In genomic region chr12:87131181-87131580, GRCm38 (mm10) we compare ENCODE assay signal across 18 mouse cellular contexts. TPM values are rescaled to one million over a fixed set of nuclear protein-coding genes. Genes with fewer than 3 reads are reported as not detected.
DNase-seq lines count a peak whose midpoint lies in the region; ATAC-seq and TF ChIP-seq lines count a peak whose summit lies in the region.
"Had no signal": no experiment of that assay in that cellular context is flagged by ENCODE, and none has a peak within 500 bp of the region (broad histone marks: within the 10 kb centered on the region; RNA-seq: fewer than 3 reads in every experiment).

No protein-coding gene starts in this region.

- H3K4me2 ChIP-seq in forebrain, embryonic 14.5 days (ENCODE audit: low read length): no peak overlapping the region
- no peak overlapping the region for H3K4me2 ChIP-seq in lung, embryonic 14.5 days
- no peak overlapping the region for H3K4me2 ChIP-seq in neural tube, embryonic 13.5 days
- H3K4me2 ChIP-seq: kidney, embryonic 15.5 days; limb, embryonic 13.5 days; liver, embryonic 13.5 days; midbrain, embryonic 11.5 days; stomach, embryonic 15.5 days had no signal

- H3K27ac ChIP-seq in forebrain, embryonic 14.5 days (ENCODE audit: low read depth, low read length): no peak overlapping the region; the same call in 1 of the 2 replicates
- no peak overlapping the region for H3K27ac ChIP-seq in forebrain, embryonic 10.5 days
- no peak overlapping the region for H3K27ac ChIP-seq in lung, embryonic 14.5 days (ENCODE audit: low read depth)
- 0 out of 2 replicates have a peak overlapping the region, but pooled peaks have one; percentile 28 for H3K27ac ChIP-seq in neural tube, embryonic 13.5 days (replicated peaks)
- H3K27ac ChIP-seq in thymus, adult 2 months (ENCODE audit: control insufficient read depth, insufficient read depth, low read length): no peak overlapping the region
- H3K27ac ChIP-seq: heart, embryonic 10.5 days; kidney, embryonic 15.5 days; limb, embryonic 13.5 days; liver, embryonic 13.5 days; stomach, embryonic 15.5 days had no signal

- H3K9me3 ChIP-seq in forebrain, embryonic 14.5 days (replicated peaks; ENCODE audit: control insufficient read depth, low read length): no peaks in the 10 kb centered on the region
- H3K9me3 ChIP-seq in forebrain, embryonic 10.5 days: no peaks in the 10 kb centered on the region
- H3K9me3 ChIP-seq in lung, embryonic 14.5 days (ENCODE audit: low read depth, low read length): no peaks in the 10 kb centered on the region
- no peaks in the 10 kb centered on the region for H3K9me3 ChIP-seq in neural tube, embryonic 13.5 days
- H3K9me3 ChIP-seq: heart, embryonic 10.5 days; kidney, embryonic 15.5 days; limb, embryonic 13.5 days; liver, embryonic 13.5 days; stomach, embryonic 15.5 days had no signal

- no peak overlapping the region for H3K9ac ChIP-seq in forebrain, embryonic 14.5 days (ENCODE audit: low read length)
- H3K9ac ChIP-seq in lung, embryonic 14.5 days: no peak overlapping the region
- no peak overlapping the region for H3K9ac ChIP-seq in neural tube, embryonic 13.5 days
- H3K9ac ChIP-seq: kidney, embryonic 15.5 days; limb, embryonic 13.5 days; liver, embryonic 13.5 days; stomach, embryonic 15.5 days had no signal

- H3K4me3 ChIP-seq in forebrain, embryonic 14.5 days (ENCODE audit: low read depth, low read length): no peak overlapping the region
- no peak overlapping the region for H3K4me3 ChIP-seq in forebrain, embryonic 10.5 days
- no peak overlapping the region for H3K4me3 ChIP-seq in lung, embryonic 14.5 days (ENCODE audit: low read depth, low read length)
- H3K4me3 ChIP-seq in neural tube, embryonic 13.5 days: no peak overlapping the region
- H3K4me3 ChIP-seq in thymus, adult 2 months (ENCODE audit: control insufficient read depth, insufficient read depth, low read length): no peak overlapping the region
- H3K4me3 ChIP-seq: heart, embryonic 10.5 days; kidney, embryonic 15.5 days; limb, embryonic 13.5 days; liver, embryonic 13.5 days; stomach, embryonic 15.5 days had no signal

- no peak for TF ChIP-seq CTCF in lung, embryonic 14.5 days (IDR thresholded peaks at IDR 0.05; ENCODE audit: low read depth)
- no peak for TF ChIP-seq CTCF in thymus, adult 2 months (IDR thresholded peaks at IDR 0.05; ENCODE audit: borderline replicate concordance, control insufficient read depth, extremely low read depth, insufficient read depth, low read length, poor library complexity)

- ATAC-seq in forebrain, embryonic 14.5 days: no peak
- no peak for ATAC-seq in lung, embryonic 14.5 days (ENCODE audit: insufficient read depth)
- ATAC-seq in neural tube, embryonic 13.5 days (ENCODE audit: low read depth): no peak
- ATAC-seq: hindbrain, embryonic 16.5 days; intestine, postnatal 0 days had no signal

- WGBS in forebrain, embryonic 14.5 days: 10% methylated on average over 2 of the region's 2 CpGs
- WGBS in forebrain, embryonic 10.5 days: 88% methylated on average over 2 of the region's 2 CpGs
- 68% methylated on average over 2 of the region's 2 CpGs for WGBS in lung, embryonic 14.5 days
- 59% methylated on average over 2 of the region's 2 CpGs for WGBS in neural tube, embryonic 13.5 days
- WGBS in thymus, adult 2 months: 90% methylated on average over 2 of the region's 2 CpGs

- TF ChIP-seq POLR2A in thymus, adult 2 months (IDR thresholded peaks at IDR 0.05; ENCODE audit: control insufficient read depth, extremely low read depth, insufficient read depth, low read length, poor library complexity): no peak

- peaks cover 3% of the 10 kb centered on the region; the same call in 1 of the 2 replicates for H3K4me1 ChIP-seq in forebrain, embryonic 14.5 days (ENCODE audit: control insufficient read depth, insufficient read depth, low read length)
- H3K4me1 ChIP-seq in forebrain, embryonic 10.5 days: peaks cover 5% of the 10 kb centered on the region; the same call in 1 of the 2 replicates
- H3K4me1 ChIP-seq in lung, embryonic 14.5 days (ENCODE audit: insufficient read depth): no peaks in the 10 kb centered on the region
- H3K4me1 ChIP-seq in neural tube, embryonic 13.5 days (replicated peaks): no peaks in the 10 kb centered on the region
- H3K4me1 ChIP-seq in thymus, adult 2 months (replicated peaks; ENCODE audit: control insufficient read depth, insufficient read depth, low read length): no peaks in the 10 kb centered on the region
- H3K4me1 ChIP-seq: kidney, embryonic 15.5 days; limb, embryonic 13.5 days; stomach, embryonic 15.5 days had no signal

- H3K27me3 ChIP-seq in forebrain, embryonic 14.5 days (replicated peaks; ENCODE audit: control insufficient read depth, insufficient read depth, low read length): no peaks in the 10 kb centered on the region
- no peaks in the 10 kb centered on the region for H3K27me3 ChIP-seq in forebrain, embryonic 10.5 days (ENCODE audit: poor library complexity, severe bottlenecking)
- H3K27me3 ChIP-seq in lung, embryonic 14.5 days (ENCODE audit: insufficient read depth, low read length): no peaks in the 10 kb centered on the region
- no peaks in the 10 kb centered on the region for H3K27me3 ChIP-seq in neural tube, embryonic 13.5 days
- no peaks in the 10 kb centered on the region for H3K27me3 ChIP-seq in thymus, adult 2 months (ENCODE audit: control insufficient read depth, insufficient read depth, low read length)
- H3K27me3 ChIP-seq: kidney, embryonic 15.5 days; limb, embryonic 13.5 days; liver, embryonic 13.5 days; stomach, embryonic 15.5 days had no signal

- DNase-seq in forebrain, embryonic 14.5 days (ENCODE audit: low spot score): peak; percentile 35
- no peak for DNase-seq in forebrain, embryonic 10.5 days (ENCODE audit: extremely low spot score, low spot score)
- DNase-seq in lung, embryonic 14.5 days: peak; percentile 42
- no peak for DNase-seq in lung, adult 18-20 months
- no peak for DNase-seq in neural tube, embryonic 10.5 days (ENCODE audit: extremely low spot score, low spot score)
- no peak for DNase-seq in thymus, adult 2 months
- DNase-seq: cerebellum, adult 8-10 months; right cerebral cortex, postnatal 25 days had no signal

- H3K36me3 ChIP-seq in forebrain, embryonic 14.5 days (ENCODE audit: control insufficient read depth, insufficient read depth, low read length): peaks cover 28% of the 10 kb centered on the region
- peaks cover 77% of the 10 kb centered on the region for H3K36me3 ChIP-seq in forebrain, embryonic 10.5 days (replicated peaks)
- H3K36me3 ChIP-seq in lung, embryonic 14.5 days (ENCODE audit: insufficient read depth): peaks cover 27% of the 10 kb centered on the region; the same call in 1 of the 2 replicates
- peaks cover 64% of the 10 kb centered on the region for H3K36me3 ChIP-seq in neural tube, embryonic 13.5 days
- H3K36me3 ChIP-seq in thymus, adult 2 months (ENCODE audit: control insufficient read depth, insufficient read depth, low read length): no peaks in the 10 kb centered on the region

RNA-seq across cellular contexts. Expression of gene Gstz1, which starts 15.8 kb away (rescaled TPM):
- polyA plus RNA-seq in forebrain, embryonic 14.5 days (2014; fragmentation: Nextera tagmentation; extraction: Ambion mirVana): 31.4 and 33.8 TPM in 2 replicates
- 28.5 TPM in 2 replicates for polyA plus RNA-seq in forebrain, embryonic 10.5 days (2016; fragmentation: Nextera tagmentation; extraction: Ambion mirVana)
- 39.3 and 40.9 TPM in 2 replicates for polyA plus RNA-seq in lung, embryonic 14.5 days (2014; fragmentation: Nextera tagmentation; extraction: Ambion mirVana)
- polyA plus RNA-seq in neural tube, embryonic 13.5 days (2015; fragmentation: Nextera tagmentation; extraction: Ambion mirVana): 23.6 and 28.0 TPM in 2 replicates
- polyA plus RNA-seq in thymus, adult 2 months (2012; rRNA removed): 39.0 and 46.9 TPM in 2 replicates

RNA-seq across cellular contexts. Expression of gene Pomt2, which starts 16.6 kb away (rescaled TPM):
- 12.2 and 14.8 TPM in 2 replicates for polyA plus RNA-seq in forebrain, embryonic 14.5 days (2014; fragmentation: Nextera tagmentation; extraction: Ambion mirVana)
- polyA plus RNA-seq in forebrain, embryonic 10.5 days (2016; fragmentation: Nextera tagmentation; extraction: Ambion mirVana): 15.5 and 16.6 TPM in 2 replicates
- 18.0 and 21.6 TPM in 2 replicates for polyA plus RNA-seq in lung, embryonic 14.5 days (2014; fragmentation: Nextera tagmentation; extraction: Ambion mirVana)
- 11.4 and 12.4 TPM in 2 replicates for polyA plus RNA-seq in neural tube, embryonic 13.5 days (2015; fragmentation: Nextera tagmentation; extraction: Ambion mirVana)
- polyA plus RNA-seq in thymus, adult 2 months (2012; rRNA removed): 11.3 and 12.2 TPM in 2 replicates

RNA-seq across cellular contexts. Expression of gene Ngb, which starts 28.8 kb away (rescaled TPM):
- polyA plus RNA-seq in forebrain, embryonic 14.5 days (2014; fragmentation: Nextera tagmentation; extraction: Ambion mirVana): 1.8 and 2.0 TPM in 2 replicates
- 0.29 and 0.31 TPM in 2 replicates for polyA plus RNA-seq in forebrain, embryonic 10.5 days (2016; fragmentation: Nextera tagmentation; extraction: Ambion mirVana)
- 7.6 and 10.4 TPM in 2 replicates for polyA plus RNA-seq in lung, embryonic 14.5 days (2014; fragmentation: Nextera tagmentation; extraction: Ambion mirVana)
- polyA plus RNA-seq in neural tube, embryonic 13.5 days (2015; fragmentation: Nextera tagmentation; extraction: Ambion mirVana): 1.0 and 1.2 TPM in 2 replicates
- 0.17 and 0.55 TPM in 2 replicates for polyA plus RNA-seq in thymus, adult 2 months (2012; rRNA removed)
- polyA plus RNA-seq: embryonic facial prominence, embryonic 11.5 days had no signal

Comparison
In these comparisons a context has a peak if more than half of its experiments do, and no peak if none do; other contexts are left out.
1. DNase-seq: peak in forebrain, embryonic 14.5 days (single experiment) and lung, embryonic 14.5 days (single experiment); none in forebrain, embryonic 10.5 days (single experiment), lung, adult 18-20 months (0 of 2), neural tube, embryonic 10.5 days (single experiment) and thymus, adult 2 months (single experiment).